Mouse (Mus musculus) erythroblast, embryonic 14.5 days (primary cell): ENCODE results near the gene Efnb2. TPM values are rescaled to one million over a fixed set of nuclear protein-coding genes. Genes with fewer than 3 reads are reported as not detected.

ENCODE experiments used
- H3K27me3 ChIP-seq: 2 replicates; pipeline ENCODE4 v1.6.1; 2012; ENCODE audit warnings: inconsistent platforms; ENCODE audit not compliant: control insufficient read depth
- H3K36me3 ChIP-seq: 2 replicates; pipeline ENCODE4 v1.6.1; 2012; ENCODE audit warnings: mild to moderate bottlenecking, inconsistent platforms; ENCODE audit not compliant: control insufficient read depth
- H3K4me1 ChIP-seq: 2 replicates; pipeline ENCODE4 v1.6.1; 2012; ENCODE audit warnings: inconsistent platforms; ENCODE audit not compliant: control insufficient read depth
- H3K4me3 ChIP-seq: replicated peaks from 2 replicates; pipeline ENCODE3; 2012; ENCODE audit warnings: moderate library complexity, mild to moderate bottlenecking, inconsistent platforms
- H3K9me3 ChIP-seq: 2 replicates; pipeline ENCODE4 v1.6.1; 2012; ENCODE audit warnings: low read length, inconsistent platforms, mixed read lengths; ENCODE audit not compliant: control insufficient read depth
- GATA1 ChIP-seq: IDR thresholded peaks from 2 replicates; pipeline ENCODE4 v1.6.1; 2012; ENCODE audit warnings: low read length, inconsistent platforms, mixed read lengths
- TAL1 ChIP-seq: IDR thresholded peaks from 3 replicates; pipeline ENCODE4 v1.6.1; 2012; ENCODE audit warnings: low read length, inconsistent platforms, mixed read lengths
- polyA plus RNA-seq: library from polyadenylated mRNA; stranded (reverse); fragments of >175 nt; gene quantifications from 2 replicates; pipeline ENCODE4 v1.2.3, GENCODE M21; 2012

The Efnb2 gene
- polyA plus RNA-seq, 1 experiment = 0.01 TPM

- no peak overlapping the region for H3K4me3 ChIP-seq
- H3K4me1 ChIP-seq = peaks cover 30% of the 10 kb centered on the region
- H3K36me3 ChIP-seq = no peaks in the 10 kb centered on the region
- TF ChIP-seq GATA1 = peak; percentile 13; the same call in 1 of the 2 replicates
- peak; percentile 36; the same call in 1 of the 3 replicates for TF ChIP-seq TAL1
- H3K9me3 ChIP-seq = no peaks in the 10 kb centered on the region
- H3K27me3 ChIP-seq = no peaks in the 10 kb centered on the region
These were observed 77.6 kb downstream of the Efnb2 start for GRCm38 (mm10) chr8:8583290-8583980.

- H3K4me1 ChIP-seq = peaks cover 10% of the 10 kb centered on the region
- H3K27me3 ChIP-seq = no peaks in the 10 kb centered on the region
- TF ChIP-seq TAL1 = no peak
- TF ChIP-seq GATA1 = no peak
- H3K4me3 ChIP-seq = no peak overlapping the region
- no peaks in the 10 kb centered on the region for H3K36me3 ChIP-seq
- no peaks in the 10 kb centered on the region for H3K9me3 ChIP-seq
These were observed 83.2 kb downstream of the Efnb2 start for GRCm38 (mm10) chr8:8577770-8578303.

- Histone ChIP-seq H3K9me3 (no peaks in the 10 kb centered on the region), H3K27me3 (no peaks in the 10 kb centered on the region), H3K4me1 (peaks cover 5% of the 10 kb centered on the region), H3K36me3 (no peaks in the 10 kb centered on the region), H3K4me3 (no peak overlapping the region)
- no peak for TF ChIP-seq GATA1
- TF ChIP-seq TAL1 = no peak
These were observed 84.2 kb downstream of the Efnb2 start for GRCm38 (mm10) chr8:8576833-8577232.

GRCm38 (mm10) chr8:8576286-8576685 is 84.8 kb downstream of the Efnb2 start:
- Histone ChIP-seq H3K36me3 (no peaks in the 10 kb centered on the region), H3K4me3 (no peak overlapping the region), H3K9me3 (no peaks in the 10 kb centered on the region), H3K27me3 (no peaks in the 10 kb centered on the region), H3K4me1 (peaks cover 3% of the 10 kb centered on the region)
- TF ChIP-seq TAL1 (no peak), GATA1 (no peak)

GRCm38 (mm10) chr8:8574521-8575499 is 86.2 kb downstream of the Efnb2 start:
- H3K27me3 ChIP-seq = no peaks in the 10 kb centered on the region
- TF ChIP-seq GATA1 (no peak), TAL1 (no peak)
- H3K36me3 ChIP-seq = no peaks in the 10 kb centered on the region
- no peak overlapping the region for H3K4me3 ChIP-seq
- no peaks in the 10 kb centered on the region for H3K4me1 ChIP-seq
- H3K9me3 ChIP-seq = no peaks in the 10 kb centered on the region

- TF ChIP-seq TAL1 = no peak
- TF ChIP-seq GATA1 = no peak
- Histone ChIP-seq H3K4me1 (no peaks in the 10 kb centered on the region), H3K9me3 (no peaks in the 10 kb centered on the region; the same call in 1 of the 2 replicates), H3K4me3 (no peak overlapping the region), H3K36me3 (no peaks in the 10 kb centered on the region), H3K27me3 (no peaks in the 10 kb centered on the region)
These were observed 88.8 kb downstream of the Efnb2 start for GRCm38 (mm10) chr8:8572272-8572671.

GRCm38 (mm10) chr8:8571625-8572215 is 89.3 kb downstream of the Efnb2 start:
- Histone ChIP-seq H3K36me3 (no peaks in the 10 kb centered on the region), H3K4me1 (no peaks in the 10 kb centered on the region), H3K4me3 (no peak overlapping the region), H3K27me3 (no peaks in the 10 kb centered on the region), H3K9me3 (no peaks in the 10 kb centered on the region; the same call in 1 of the 2 replicates)
- TF ChIP-seq GATA1 (no peak), TAL1 (no peak)

GRCm38 (mm10) chr8:8569280-8569679 is 91.8 kb downstream of the Efnb2 start:
- H3K9me3 ChIP-seq = no peaks in the 10 kb centered on the region; the same call in 1 of the 2 replicates
- H3K27me3 ChIP-seq = no peaks in the 10 kb centered on the region
- no peak overlapping the region for H3K4me3 ChIP-seq
- H3K36me3 ChIP-seq = no peaks in the 10 kb centered on the region
- no peaks in the 10 kb centered on the region for H3K4me1 ChIP-seq
- TF ChIP-seq GATA1 (no peak), TAL1 (no peak)
